Mouse (Mus musculus) lung, embryonic 14.5 days (tissue): ENCODE measurements around the gene Tmem184b. TPM values are rescaled to one million over a fixed set of nuclear protein-coding genes. Genes with fewer than 3 reads are reported as not detected.

ENCODE experiments used
- ATAC-seq: fragments of 200-750 bp; cut with Nextera tagmentation; 2 replicates; pipeline ENCODE4 v1.8.0; 2017; ENCODE audit warnings: mild to moderate bottlenecking, moderate TSS enrichment, moderate library complexity; ENCODE audit not compliant: insufficient read depth
- DNase-seq: peaks from one replicate; pipeline ENCODE4 v3.0.0-alpha.2; 2015
- H3K27ac ChIP-seq: fragments of 300-500 bp; sonication (generic); 2 replicates; pipeline ENCODE4 v1.5.1; 2014; ENCODE audit warnings: low read depth, mild to moderate bottlenecking, moderate library complexity
- H3K27me3 ChIP-seq: fragments of 300-500 bp; sonication (generic); 2 replicates; pipeline ENCODE4 v1.6.1; 2014; ENCODE audit warnings: low read length, control low read depth; ENCODE audit not compliant: insufficient read depth
- H3K36me3 ChIP-seq: fragments of 300-500 bp; sonication (generic); 2 replicates; pipeline ENCODE4 v1.6.1; 2014; ENCODE audit warnings: control low read depth; ENCODE audit not compliant: insufficient read depth
- H3K4me1 ChIP-seq: fragments of 300-500 bp; sonication (generic); 2 replicates; pipeline ENCODE4 v1.6.1; 2014; ENCODE audit warnings: antibody characterized with exemption, control low read depth; ENCODE audit not compliant: insufficient read depth
- H3K4me2 ChIP-seq: fragments of 300-500 bp; sonication (generic); 2 replicates; pipeline ENCODE4 v1.6.1; 2014; ENCODE audit warnings: mild to moderate bottlenecking
- H3K4me3 ChIP-seq: fragments of 300-500 bp; sonication (generic); 2 replicates; pipeline ENCODE4 v1.5.1; 2014; ENCODE audit warnings: low read depth, low read length
- H3K9ac ChIP-seq: fragments of 300-500 bp; sonication (generic); 2 replicates; pipeline ENCODE4 v1.6.1; 2014
- H3K9me3 ChIP-seq: fragments of 300-500 bp; sonication (generic); 2 replicates; pipeline ENCODE4 v1.6.1; 2016; ENCODE audit warnings: low read depth, low read length, control low read depth
- CTCF ChIP-seq: IDR thresholded peaks from 2 replicates; pipeline ENCODE4 v1.5.1; 2016; ENCODE audit warnings: antibody characterized with exemption, low read depth
- WGBS: fragments of 180-500 bp; shearing (Covaris S2); extraction: QIAGEN DNeasy Blood & Tissue Kit; methylation state at CpG from one replicate; pipeline ENCODE4 v1.1.7; 2014; 5-methylcytosine and 5-hydroxymethylcytosine counted together
- polyA plus RNA-seq: library from polyadenylated mRNA; unstranded; fragments of >200 nt; fragmentation: Nextera tagmentation; extraction: Ambion mirVana; gene quantifications from 2 replicates; pipeline ENCODE4 v1.2.1, GENCODE M21; 2014

The Tmem184b gene
- polyA plus RNA-seq, 1 experiment from 2014 or later, result 77.3 TPM

- DNase-seq (no peak), ATAC-seq (no peak)
- 49% methylated on average over 6 of the region's 6 CpGs for WGBS
- no peaks in the 10 kb centered on the region for H3K9me3 ChIP-seq
- peaks cover 37% of the 10 kb centered on the region for H3K4me1 ChIP-seq
- peak overlapping the region; percentile 61; the same call in 1 of the 2 replicates for H3K27ac ChIP-seq
- H3K27me3 ChIP-seq, result no peaks in the 10 kb centered on the region
- TF ChIP-seq CTCF, result no peak
- no peak overlapping the region for H3K4me3 ChIP-seq
- peak overlapping the region; percentile 94; the same call in 1 of the 2 replicates for H3K4me2 ChIP-seq
- 0 out of 2 replicates have a peak, but pooled peaks cover 3% of the 10 kb centered on the region for H3K36me3 ChIP-seq
- peak overlapping the region; percentile 20; the same call in 1 of the 2 replicates for H3K9ac ChIP-seq
Observed at GRCm38 (mm10) chr15:79400134-79400974, 3.0 kb downstream of the Tmem184b start.

- Histone ChIP-seq H3K27ac (no peak overlapping the region), H3K27me3 (no peaks in the 10 kb centered on the region), H3K4me3 (no peak overlapping the region), H3K4me1 (peaks cover 44% of the 10 kb centered on the region), H3K9me3 (no peaks in the 10 kb centered on the region), H3K9ac (0 out of 2 replicates have a peak overlapping the region, but pooled peaks have one; percentile 9), H3K4me2 (no peak overlapping the region), H3K36me3 (0 out of 2 replicates have a peak, but pooled peaks cover 3% of the 10 kb centered on the region)
- ATAC-seq (no peak), DNase-seq (peak; percentile 75)
- WGBS, result 62% methylated on average over 14 of the region's 14 CpGs
- TF ChIP-seq CTCF, result peak; percentile 45
Observed at GRCm38 (mm10) chr15:79399231-79400052, 3.9 kb downstream of the Tmem184b start.

GRCm38 (mm10) chr15:79396736-79397135, 6.6 kb downstream of the Tmem184b start:
- DNase-seq, result peak; percentile 72
- Histone ChIP-seq H3K9ac (no peak overlapping the region), H3K27me3 (no peaks in the 10 kb centered on the region), H3K36me3 (0 out of 2 replicates have a peak, but pooled peaks cover 7% of the 10 kb centered on the region), H3K9me3 (no peaks in the 10 kb centered on the region), H3K27ac (no peak overlapping the region), H3K4me3 (peak overlapping the region; percentile 10; the same call in 1 of the 2 replicates), H3K4me2 (peak overlapping the region; percentile 43), H3K4me1 (peaks cover 66% of the 10 kb centered on the region)
- peak; percentile 72 for TF ChIP-seq CTCF
- no peak for ATAC-seq
- 73% methylated on average over 11 of the region's 11 CpGs for WGBS

GRCm38 (mm10) chr15:79395281-79395680, 8.1 kb downstream of the Tmem184b start:
- H3K9me3 ChIP-seq, result no peaks in the 10 kb centered on the region
- no peak for ATAC-seq
- peak overlapping the region; percentile 27; the same call in 1 of the 2 replicates for H3K27ac ChIP-seq
- peaks cover 65% of the 10 kb centered on the region for H3K4me1 ChIP-seq
- H3K9ac ChIP-seq, result no peak overlapping the region
- no peak for TF ChIP-seq CTCF
- peak overlapping the region; percentile 43 for H3K4me2 ChIP-seq
- 0 out of 2 replicates have a peak, but pooled peaks cover 7% of the 10 kb centered on the region for H3K36me3 ChIP-seq
- H3K27me3 ChIP-seq, result no peaks in the 10 kb centered on the region
- H3K4me3 ChIP-seq, result no peak overlapping the region
- 52% methylated on average over 6 of the region's 6 CpGs for WGBS
- DNase-seq, result no peak

GRCm38 (mm10) chr15:79394842-79395241, 8.5 kb downstream of the Tmem184b start:
- Histone ChIP-seq H3K4me3 (no peak overlapping the region), H3K36me3 (0 out of 2 replicates have a peak, but pooled peaks cover 7% of the 10 kb centered on the region), H3K27me3 (no peaks in the 10 kb centered on the region), H3K9me3 (no peaks in the 10 kb centered on the region), H3K4me1 (peaks cover 64% of the 10 kb centered on the region), H3K4me2 (peak overlapping the region; percentile 43), H3K27ac (peak overlapping the region; percentile 43; the same call in 1 of the 2 replicates), H3K9ac (no peak overlapping the region)
- DNase-seq (peak; percentile 60), ATAC-seq (no peak)
- no peak for TF ChIP-seq CTCF
- 27% methylated on average over 4 of the region's 4 CpGs for whole genome bisulfite sequencing

- Histone ChIP-seq H3K4me3 (no peak overlapping the region), H3K36me3 (0 out of 2 replicates have a peak, but pooled peaks cover 11% of the 10 kb centered on the region), H3K9ac (no peak overlapping the region), H3K27ac (peak overlapping the region; percentile 92; the same call in 1 of the 2 replicates), H3K27me3 (no peaks in the 10 kb centered on the region), H3K4me1 (peaks cover 64% of the 10 kb centered on the region), H3K9me3 (no peaks in the 10 kb centered on the region), H3K4me2 (no peak overlapping the region)
- no peak for TF ChIP-seq CTCF
- DNase-seq, result no peak
- ATAC-seq, result no peak
- WGBS, result 74% methylated on average over 6 of the region's 6 CpGs
Observed at GRCm38 (mm10) chr15:79393101-79393500, 10.3 kb downstream of the Tmem184b start.
